Mouse (Mus musculus) MEL (cell line): ENCODE measurements around the gene Ifi35. TPM values are rescaled to one million over a fixed set of nuclear protein-coding genes. Genes with fewer than 3 reads are reported as not detected.

ENCODE experiments used
- DNase-seq: peaks from one replicate; pipeline ENCODE4 v3.0.0; 2011; ENCODE audit warnings: low read depth, low spot score
- H3K27ac ChIP-seq: 2 replicates; pipeline ENCODE4 v1.5.1; 2012; ENCODE audit warnings: low read depth, mild to moderate bottlenecking, control low read depth, low read length, moderate library complexity; ENCODE audit not compliant: control insufficient read depth
- H3K27me3 ChIP-seq, 2 experiments: fragments of 150-350 bp in 1 of 2; sonication (generic) in 1 of 2; 2 replicates each; pipeline ENCODE4 v1.6.1; 2012; ENCODE audit warnings: low read length in 2 of 2, mild to moderate bottlenecking in 2 of 2, improper control_type of control experiment in 1 of 2, moderate library complexity in 1 of 2; ENCODE audit not compliant: insufficient read depth in 2 of 2, control insufficient read depth in 1 of 2
- H3K36me3 ChIP-seq, 2 experiments: 2 replicates each; pipeline ENCODE4 v1.6.1; 2012 to 2014; ENCODE audit warnings: low read length in 2 of 2, improper control_type of control experiment in 1 of 2, inconsistent platforms in 1 of 2, mild to moderate bottlenecking in 1 of 2; ENCODE audit not compliant: insufficient read depth in 2 of 2, control insufficient read depth in 1 of 2
- H3K4me1 ChIP-seq, 2 experiments: fragments of 150-350 bp in 1 of 2; sonication (generic) in 1 of 2; 2 replicates each; pipeline ENCODE4 v1.6.1; 2012; ENCODE audit warnings: low read length in 2 of 2, improper control_type of control experiment in 1 of 2, mild to moderate bottlenecking in 1 of 2; ENCODE audit not compliant: insufficient read depth in 2 of 2, control insufficient read depth in 1 of 2
- H3K4me3 ChIP-seq, 2 experiments: fragments of 150-350 bp in 1 of 2; sonication (generic) in 1 of 2; 2 replicates each; pipeline ENCODE4 v1.5.1; 2012; ENCODE audit warnings: low read depth in 2 of 2, low read length in 2 of 2, mild to moderate bottlenecking in 2 of 2, moderate library complexity in 2 of 2, control low read depth in 1 of 2, improper control_type of control experiment in 1 of 2; ENCODE audit not compliant: control insufficient read depth in 1 of 2, insufficient read depth in 1 of 2
- H3K79me2 ChIP-seq: 2 replicates; pipeline ENCODE4 v1.6.1; 2012; ENCODE audit warnings: mild to moderate bottlenecking, low read length, moderate library complexity; ENCODE audit not compliant: control insufficient read depth, poor library complexity, insufficient read depth
- H3K9ac ChIP-seq: 2 replicates; pipeline ENCODE4 v1.6.1; 2012; ENCODE audit warnings: low read depth, mild to moderate bottlenecking, control low read depth, low read length, moderate library complexity; ENCODE audit not compliant: control insufficient read depth, poor library complexity, severe bottlenecking
- H3K9me3 ChIP-seq: fragments of 150-350 bp; sonication (generic); replicated peaks from 2 replicates; pipeline ENCODE4 v1.6.1; 2012; ENCODE audit warnings: mild to moderate bottlenecking, low read length, improper control_type of control experiment, moderate library complexity; ENCODE audit not compliant: insufficient read depth
- BHLHE40 ChIP-seq: IDR thresholded peaks from 2 replicates; pipeline ENCODE4 v1.6.1; 2012; ENCODE audit warnings: low read depth, mild to moderate bottlenecking, inconsistent platforms, low read length, improper control_type of control experiment, borderline replicate concordance
- CHD1 ChIP-seq: IDR thresholded peaks from 2 replicates; pipeline ENCODE4 v1.6.1; 2012; ENCODE audit warnings: low read depth, mild to moderate bottlenecking, inconsistent platforms, low read length, improper control_type of control experiment
- CHD2 ChIP-seq: IDR thresholded peaks from 2 replicates; pipeline ENCODE4 v1.6.1; 2011; ENCODE audit warnings: low read length, improper control_type of control experiment
- E2F4 ChIP-seq: IDR thresholded peaks from 2 replicates; pipeline ENCODE4 v1.6.1; 2011; ENCODE audit warnings: low read depth, low read length, improper control_type of control experiment, borderline replicate concordance
- ELF1 ChIP-seq: IDR thresholded peaks from 2 replicates; pipeline ENCODE4 v1.6.1; 2014; ENCODE audit warnings: low read depth, mild to moderate bottlenecking, inconsistent platforms, low read length, improper control_type of control experiment, moderate library complexity
- ETS1 ChIP-seq: IDR thresholded peaks from 2 replicates; pipeline ENCODE4 v1.6.1; 2012; ENCODE audit warnings: low read depth, mild to moderate bottlenecking, inconsistent platforms, low read length, improper control_type of control experiment, moderate library complexity
- GABPA ChIP-seq: IDR thresholded peaks from 2 replicates; pipeline ENCODE4 v1.6.1; 2012; ENCODE audit warnings: low read depth, mild to moderate bottlenecking, inconsistent platforms, low read length, improper control_type of control experiment, moderate library complexity
- GATA1 ChIP-seq: IDR thresholded peaks from 2 replicates; pipeline ENCODE4 v1.6.1; 2011; ENCODE audit warnings: low read depth, low read length, improper control_type of control experiment
- HCFC1 ChIP-seq: IDR thresholded peaks from 2 replicates; pipeline ENCODE4 v1.6.1; 2012; ENCODE audit warnings: low read depth, mild to moderate bottlenecking, inconsistent platforms, low read length, improper control_type of control experiment, moderate library complexity
- JUND ChIP-seq: IDR thresholded peaks from 2 replicates; pipeline ENCODE4 v1.6.1; 2011; ENCODE audit warnings: low read depth, mild to moderate bottlenecking, improper control_type of control experiment, low read length
- KAT2A ChIP-seq: conservative IDR thresholded peaks from 2 replicates; pipeline ENCODE4 v1.6.1; 2012; ENCODE audit warnings: low read depth, low read length, improper control_type of control experiment, inconsistent platforms
- MAX ChIP-seq: IDR thresholded peaks from 2 replicates; pipeline ENCODE4 v1.6.1; 2011; ENCODE audit warnings: low read length, improper control_type of control experiment
- MEF2A ChIP-seq: IDR thresholded peaks from 2 replicates; pipeline ENCODE4 v1.6.1; 2014; ENCODE audit warnings: low read depth, mild to moderate bottlenecking, inconsistent platforms, low read length, improper control_type of control experiment; ENCODE audit not compliant: poor library complexity, insufficient replicate concordance, severe bottlenecking; ENCODE audit errors: extremely low read depth
- NELFE ChIP-seq: IDR thresholded peaks from 2 replicates; pipeline ENCODE4 v1.6.1; 2011; ENCODE audit warnings: low read depth, low read length, improper control_type of control experiment
- NRF1 ChIP-seq: IDR thresholded peaks from 2 replicates; pipeline ENCODE4 v1.6.1; 2014; ENCODE audit warnings: low read depth, mild to moderate bottlenecking, inconsistent platforms, low read length, improper control_type of control experiment, moderate library complexity; ENCODE audit not compliant: poor library complexity, insufficient read depth, severe bottlenecking
- POLR2A ChIP-seq, 2 experiments: IDR thresholded peaks; 2 replicates each; pipeline ENCODE4 v1.6.1; 2011 to 2012; ENCODE audit warnings: low read length in 2 of 2, mild to moderate bottlenecking in 2 of 2, control low read depth in 1 of 2, improper control_type of control experiment in 1 of 2, low read depth in 1 of 2, moderate library complexity in 1 of 2; ENCODE audit not compliant: control insufficient read depth in 1 of 2, insufficient read depth in 1 of 2, poor library complexity in 1 of 2
- POLR2AphosphoS2 ChIP-seq: IDR thresholded peaks from 2 replicates; pipeline ENCODE4 v1.6.1; 2011; ENCODE audit warnings: low read length, improper control_type of control experiment
- RAD21 ChIP-seq: IDR thresholded peaks from 2 replicates; pipeline ENCODE4 v1.6.1; 2011; ENCODE audit warnings: mild to moderate bottlenecking, low read depth, low read length, improper control_type of control experiment
- SIN3A ChIP-seq: IDR thresholded peaks from 2 replicates; pipeline ENCODE4 v1.6.1; 2012; ENCODE audit warnings: low read length, improper control_type of control experiment, inconsistent platforms
- SMC3 ChIP-seq: IDR thresholded peaks from 2 replicates; pipeline ENCODE4 v1.6.1; 2011; ENCODE audit warnings: low read depth, low read length, improper control_type of control experiment
- TAL1 ChIP-seq: IDR thresholded peaks from 2 replicates; pipeline ENCODE4 v1.6.1; 2012; ENCODE audit warnings: mild to moderate bottlenecking, inconsistent platforms, low read length, moderate library complexity, mixed read lengths
- TBP ChIP-seq: IDR thresholded peaks from 2 replicates; pipeline ENCODE4 v1.8.0; 2011; ENCODE audit warnings: low read depth, low read length, improper control_type of control experiment
- TCF12 ChIP-seq: IDR thresholded peaks from 2 replicates; pipeline ENCODE4 v1.6.1; 2014; ENCODE audit warnings: low read depth, mild to moderate bottlenecking, inconsistent platforms, low read length, improper control_type of control experiment, moderate library complexity
- UBTF ChIP-seq: IDR thresholded peaks from 2 replicates; pipeline ENCODE4 v1.6.1; 2012; ENCODE audit warnings: low read depth, mild to moderate bottlenecking, inconsistent platforms, low read length, improper control_type of control experiment, moderate library complexity, borderline replicate concordance; ENCODE audit not compliant: insufficient read depth
- USF1 ChIP-seq: IDR thresholded peaks from 2 replicates; pipeline ENCODE4 v1.6.1; 2014; ENCODE audit warnings: low read depth, mild to moderate bottlenecking, inconsistent platforms, low read length, improper control_type of control experiment, moderate library complexity
- USF2 ChIP-seq, 2 experiments: IDR thresholded peaks; 2 replicates each; pipeline ENCODE4 v1.6.1; 2011 to 2012; ENCODE audit warnings: improper control_type of control experiment in 2 of 2, low read length in 2 of 2, borderline replicate concordance in 1 of 2, inconsistent platforms in 1 of 2, low read depth in 1 of 2, mild to moderate bottlenecking in 1 of 2; ENCODE audit not compliant: insufficient read depth in 1 of 2
- ZC3H11A ChIP-seq: IDR thresholded peaks from 2 replicates; pipeline ENCODE4 v1.6.1; 2012; ENCODE audit warnings: low read depth, mild to moderate bottlenecking, inconsistent platforms, low read length, improper control_type of control experiment
- ZKSCAN1 ChIP-seq: IDR thresholded peaks from 2 replicates; pipeline ENCODE4 v1.6.1; 2012; ENCODE audit warnings: low read depth, mild to moderate bottlenecking, inconsistent platforms, low read length, improper control_type of control experiment, moderate library complexity
- polyA plus RNA-seq, 2 experiments: library from polyadenylated mRNA; stranded (reverse) in 1 of 2; unstranded in 1 of 2; fragments of >175 nt in 1 of 2; fragments of >200 nt in 1 of 2; gene quantifications; 2 replicates each; pipeline versions ENCODE4 v1.2.1 to v1.2.4; 2012; ENCODE audit warnings: low replicate concordance in 2 of 2, low read depth in 1 of 2; ENCODE audit not compliant: insufficient read length in 2 of 2, insufficient read depth in 1 of 2, missing spikeins in 1 of 2
- total RNA-seq: library from RNA; depleted of rRNA; stranded (reverse); fragments of 300-350 nt; gene quantifications from 2 replicates; pipeline ENCODE4 v1.2.3, GENCODE M21; 2012

Gene Ifi35
- total and polyA plus RNA-seq, 3 experiments: 35.5 to 146 (median 64.4) TPM

DNA sequence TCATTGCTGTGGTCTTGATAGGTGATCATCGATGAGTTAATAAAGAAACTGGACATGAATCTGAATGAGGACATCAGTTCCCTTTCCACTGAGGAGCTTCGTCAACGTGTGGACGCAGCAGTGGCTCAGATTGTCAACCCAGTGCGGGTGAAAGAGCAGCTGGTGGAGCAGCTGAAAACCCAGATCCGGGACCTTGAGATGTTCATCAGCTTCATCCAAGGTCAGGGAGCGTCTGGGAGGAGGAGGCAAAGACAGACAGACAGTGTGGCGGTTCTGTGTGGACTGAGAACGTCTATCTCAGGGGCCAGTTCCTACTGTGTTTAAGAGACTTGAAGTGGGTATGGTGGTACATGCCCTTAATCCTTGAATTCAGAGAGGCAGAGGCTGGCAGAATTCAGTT lies 16.9 kb upstream of the Ifi35 start:
- Histone ChIP-seq H3K4me1 (peaks cover 4 to 7% of the 10 kb centered on the region in 2 experiments), H3K9ac (no peak overlapping the region), H3K27me3 (no peaks in the 10 kb centered on the region), H3K9me3 (no peaks in the 10 kb centered on the region), H3K27ac (no peak overlapping the region), H3K4me3 (no peak overlapping the region), H3K36me3 (peaks cover 8 to 9% of the 10 kb centered on the region in 2 experiments), H3K79me2 (peaks cover 7% of the 10 kb centered on the region)
- no peak for DNase-seq
- TF ChIP-seq MAX: no peak
- TF ChIP-seq USF1: no peak
- TF ChIP-seq TBP: no peak
- TF ChIP-seq E2F4: no peak
- TF ChIP-seq USF2 (IDR thresholded peaks at IDR 0.05; ENCODE audit: borderline replicate concordance in 1 of 2, insufficient read depth in 1 of 2, low read depth in 1 of 2, low read length in 2 of 2): no peak
- TF ChIP-seq NRF1: no peak
- TF ChIP-seq MEF2A: no peak
- no peak for TF ChIP-seq RAD21
- no peak for TF ChIP-seq TCF12
- TF ChIP-seq SIN3A: no peak
- TF ChIP-seq UBTF: no peak
- TF ChIP-seq SMC3: no peak
- no peak for TF ChIP-seq GATA1
- no peak for TF ChIP-seq POLR2AphosphoS2
- TF ChIP-seq, all 39 proteins: peak for 0

DNA sequence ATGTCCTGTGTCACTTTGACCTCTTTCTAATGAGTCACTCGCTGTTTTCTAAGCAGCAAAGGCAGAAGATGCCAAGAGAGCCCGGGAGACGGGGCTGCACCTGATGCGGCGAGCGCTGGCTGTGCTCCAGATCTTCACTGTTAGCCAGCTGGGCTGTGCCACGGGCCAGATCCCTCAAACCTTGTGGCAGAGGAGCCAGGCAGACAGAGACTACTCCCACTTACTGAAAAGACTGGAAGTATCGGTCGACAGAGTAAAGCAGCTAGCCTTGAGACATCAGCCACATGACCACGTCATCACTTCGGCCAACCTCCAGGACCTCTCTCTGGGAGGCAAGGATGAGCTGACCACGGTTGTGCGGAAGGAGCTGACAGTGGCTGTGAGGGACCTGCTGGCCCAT lies 14.8 kb upstream of the Ifi35 start:
- Histone ChIP-seq H3K4me3 (no peak overlapping the region), H3K36me3 (peaks cover 3 to 9% of the 10 kb centered on the region in 2 experiments; a peak in 3 of 4 replicates), H3K27me3 (no peaks in the 10 kb centered on the region), H3K4me1 (no peaks in the 10 kb centered on the region), H3K9ac (no peak overlapping the region), H3K9me3 (no peaks in the 10 kb centered on the region), H3K27ac (no peak overlapping the region), H3K79me2 (no peaks in the 10 kb centered on the region; the same call in 1 of the 2 replicates)
- no peak for DNase-seq
- TF ChIP-seq UBTF: no peak
- TF ChIP-seq USF1: no peak
- TF ChIP-seq MEF2A: no peak
- TF ChIP-seq HCFC1: no peak
- TF ChIP-seq NELFE: no peak
- TF ChIP-seq CHD1: no peak
- TF ChIP-seq ZKSCAN1: no peak
- TF ChIP-seq ELF1: no peak
- no peak for TF ChIP-seq GABPA
- no peak for TF ChIP-seq POLR2A (IDR thresholded peaks at IDR 0.05; ENCODE audit: control insufficient read depth in 1 of 2, insufficient read depth in 1 of 2, low read depth in 1 of 2, low read length in 2 of 2, poor library complexity in 1 of 2)
- TF ChIP-seq JUND: no peak
- no peak for TF ChIP-seq ETS1
- no peak for TF ChIP-seq ZC3H11A
- no peak for TF ChIP-seq BHLHE40
- no peak for TF ChIP-seq CHD2
- TF ChIP-seq TAL1: no peak
- TF ChIP-seq POLR2AphosphoS2: no peak
- TF ChIP-seq NRF1: no peak
- no peak for TF ChIP-seq KAT2A
